ENCODE assay signal across 12 mouse cellular contexts in the genomic region with DNA sequence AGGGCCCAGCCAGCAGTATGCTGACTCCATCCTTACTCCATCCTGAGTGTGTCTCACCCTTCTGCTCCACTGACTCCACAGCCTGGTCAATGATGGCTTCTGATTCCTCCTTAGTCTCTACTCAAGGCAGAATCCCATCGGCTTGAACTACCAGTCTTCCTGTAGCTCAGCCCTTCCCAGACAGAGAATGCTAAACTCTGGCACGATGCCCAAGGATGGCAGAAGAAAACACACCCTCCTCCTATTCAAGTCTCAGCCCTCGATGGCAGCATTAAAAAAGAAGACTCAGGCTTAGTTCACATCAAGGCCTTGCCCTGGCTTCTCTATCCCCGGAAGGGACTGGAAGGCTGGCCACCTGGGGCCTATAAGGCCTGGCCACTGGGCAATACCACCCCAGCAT.
"Had no signal": no experiment of that assay in that cellular context is flagged by ENCODE, and none has a peak within 500 bp of the region (broad histone marks: within the 10 kb centered on the region; RNA-seq: fewer than 3 reads in every experiment).

No protein-coding gene starts in this region.

- DNase-seq: kidney, postnatal 10 days; left cerebral cortex, postnatal 4 days; lung, postnatal 10 days; right cerebral cortex, adult 18-20 months; right cerebral cortex, postnatal 4 days; thymus, postnatal 36 days had no signal

- H3K27ac ChIP-seq: limb, embryonic 13.5 days; macrophage; neural tube, embryonic 13.5 days had no signal

- H3K4me3 ChIP-seq: limb, embryonic 13.5 days; megakaryocyte, embryonic 14.5 days; neural tube, embryonic 13.5 days; stomach, embryonic 15.5 days had no signal

- H3K27me3 ChIP-seq: stomach, embryonic 15.5 days had no signal

- H3K9me3 ChIP-seq: stomach, embryonic 15.5 days had no signal

- H3K36me3 ChIP-seq: neural tube, embryonic 13.5 days; stomach, embryonic 15.5 days had no signal

- H3K4me1 ChIP-seq: megakaryocyte, embryonic 14.5 days had no signal

- ATAC-seq: midbrain, embryonic 16.5 days had no signal
